Mouse (Mus musculus): ENCODE results near the gene Sccpdh.
"Not testable (repeated sequence)": the region's sequence is repeated elsewhere in the genome, so short reads cannot be mapped to it uniquely, and the experiment has no call there.

- not testable (repeated sequence) for TF ChIP-seq POLR2A (IDR thresholded peaks at IDR 0.05; ENCODE audit: control insufficient read depth, extremely low read depth, insufficient read depth, low read length, poor library complexity); CTCF (IDR thresholded peaks at IDR 0.05; ENCODE audit: borderline replicate concordance, control insufficient read depth, extremely low read depth, insufficient read depth, low read length, poor library complexity)
Measured at GRCm38 (mm10) chr1:179715289-179715688, 47.3 kb downstream of the Sccpdh start.
